15 mouse cellular contexts compared by ENCODE assay signal in the genomic region with DNA sequence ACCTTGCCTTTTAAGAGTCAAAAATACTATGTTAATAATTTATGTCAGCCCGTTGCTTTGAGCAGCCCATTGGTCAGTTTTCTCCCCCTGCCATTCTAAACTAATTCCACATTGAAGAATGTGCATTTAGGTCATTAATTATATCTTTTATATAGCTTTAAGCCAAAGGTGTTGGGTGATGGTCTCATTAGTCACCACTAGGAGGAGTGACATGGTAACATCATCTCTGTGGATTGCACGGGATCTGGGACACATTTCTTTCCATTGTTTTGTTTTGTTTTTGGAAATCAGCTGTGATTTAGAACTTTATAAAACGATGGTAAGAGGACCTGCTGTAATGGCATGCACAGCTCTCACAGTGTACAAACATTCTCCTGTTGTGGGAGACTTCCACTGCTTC.
DNase-seq lines count a peak whose midpoint lies in the region; ATAC-seq and TF ChIP-seq lines count a peak whose summit lies in the region.
"Had no signal": no experiment of that assay in that cellular context is flagged by ENCODE, and none has a peak within 500 bp of the region (broad histone marks: within the 10 kb centered on the region; RNA-seq: fewer than 3 reads in every experiment).

No protein-coding gene starts in this region.

- DNase-seq in left cerebral cortex, adult 2 months (ENCODE audit: extremely low spot score in 1 of 2, low spot score in 2 of 2): no peak
- no peak for DNase-seq in left cerebral cortex, postnatal 36 days (ENCODE audit: low spot score in 2 of 2)
- peak; percentile 25 for DNase-seq in 3T3-L1 (ENCODE audit: low read depth, low spot score)
- DNase-seq in A20 (ENCODE audit: low read depth, low spot score): peak; percentile 25
- peak; percentile 25 for DNase-seq in ZHBTc4 (ENCODE audit: low read depth, low spot score)
- DNase-seq in left cerebral cortex, postnatal 4 days: no peak
- DNase-seq in MN1 (ENCODE audit: low spot score): no peak
- DNase-seq: cerebellum, postnatal 36 days; kidney, adult 11 months; kidney, postnatal 36 days; lung, postnatal 10 days; thymus, postnatal 36 days had no signal

- no peak overlapping the region for H3K27ac ChIP-seq in left cerebral cortex, adult 2 months
- H3K27ac ChIP-seq: limb, embryonic 13.5 days; midbrain, embryonic 12.5 days had no signal

- peak; percentile 27 for TF ChIP-seq CTCF in left cerebral cortex, adult 2 months (IDR thresholded peaks at IDR 0.05)

- intact Hi-C loops in left cerebral cortex, adult 2 months (cut with DNase I): no loop called here
- intact Hi-C loops in left cerebral cortex, postnatal 36 days (cut with DNase I): no loop called here
- intact Hi-C loops in left cerebral cortex, postnatal 4 days (cut with DNase I): no loop called here

- no peak for ATAC-seq in monocyte, adult 5-6 weeks (replicated peaks; ENCODE audit: insufficient number of reproducible peaks, low FRiP score, low TSS enrichment, poor library complexity, severe bottlenecking)

- no peak overlapping the region for H3K4me3 ChIP-seq in left cerebral cortex, adult 2 months
- H3K4me3 ChIP-seq: limb, embryonic 13.5 days; midbrain, embryonic 12.5 days had no signal

Comparison
In these comparisons a context has a peak if more than half of its experiments do, and no peak if none do; other contexts are left out.
1. DNase-seq: peak in 3T3-L1 (single experiment), A20 (single experiment) and ZHBTc4 (single experiment); none in left cerebral cortex, adult 2 months (0 of 2), left cerebral cortex, postnatal 36 days (0 of 2), left cerebral cortex, postnatal 4 days (single experiment) and MN1 (single experiment).